Mouse (Mus musculus) lung, embryonic 16.5 days (tissue): ENCODE measurements at regions not wholly inside any gene's neighbourhood (a gene's known extent, or its start where the extent isn't known, plus 50 kb on each side); places are given as distances from the start of the nearest gene placed in this dataset.
A peak's percentile ranks its signal among the peaks of the same experiment; 100 is the strongest.

ENCODE experiments used
- ATAC-seq: fragments of 200-750 bp; cut with Nextera tagmentation; 2 replicates; pipeline ENCODE4 v1.8.0; 2017; ENCODE audit warnings: low read depth, mild to moderate bottlenecking, moderate library complexity
- H3K27ac ChIP-seq: fragments of 300-500 bp; sonication (generic); 2 replicates; pipeline ENCODE4 v1.5.1; 2014; ENCODE audit warnings: mild to moderate bottlenecking, control low read depth, low read length
- H3K27me3 ChIP-seq: fragments of 300-500 bp; sonication (generic); 2 replicates; pipeline ENCODE4 v1.6.1; 2014; ENCODE audit warnings: low read depth, low read length, mixed read lengths; ENCODE audit not compliant: control insufficient read depth, insufficient read depth
- H3K36me3 ChIP-seq: fragments of 300-500 bp; sonication (generic); 2 replicates; pipeline ENCODE4 v1.6.1; 2014; ENCODE audit warnings: low read length; ENCODE audit not compliant: control insufficient read depth, insufficient read depth
- H3K4me1 ChIP-seq: fragments of 300-500 bp; sonication (generic); replicated peaks from 2 replicates; pipeline ENCODE4 v1.6.1; 2014; ENCODE audit warnings: low read length, mixed read lengths; ENCODE audit not compliant: control insufficient read depth, insufficient read depth
- H3K4me2 ChIP-seq: fragments of 300-500 bp; sonication (generic); 2 replicates; pipeline ENCODE4 v1.6.1; 2014; ENCODE audit warnings: low read depth, low read length, control low read depth
- H3K4me3 ChIP-seq: fragments of 300-500 bp; sonication (generic); 2 replicates; pipeline ENCODE4 v1.5.1; 2014; ENCODE audit warnings: mild to moderate bottlenecking, low read length, control low read depth
- H3K9ac ChIP-seq: fragments of 300-500 bp; sonication (generic); 2 replicates; pipeline ENCODE4 v1.6.1; 2014; ENCODE audit warnings: low read length, control low read depth
- H3K9me3 ChIP-seq: fragments of 300-500 bp; sonication (generic); 2 replicates; pipeline ENCODE4 v1.6.1; 2016; ENCODE audit warnings: low read length; ENCODE audit not compliant: control insufficient read depth
- WGBS: fragments of 180-500 bp; shearing (Covaris S2); extraction: QIAGEN DNeasy Blood & Tissue Kit; methylation state at CpG from one replicate; pipeline ENCODE4 v1.1.7; 2014; 5-methylcytosine and 5-hydroxymethylcytosine counted together

GRCm38 (mm10) chr16:73404099-73404498 lies 1007.5 kb downstream of the Robo2 start:
- H3K9ac ChIP-seq: no peak overlapping the region
- H3K36me3 ChIP-seq: no peaks in the 10 kb centered on the region
- 65% methylated on average over 3 of the region's 3 CpGs for WGBS
- no peak overlapping the region for H3K27ac ChIP-seq
- H3K4me3 ChIP-seq: no peak overlapping the region
- no peaks in the 10 kb centered on the region for H3K4me1 ChIP-seq
- no peak for ATAC-seq
- H3K9me3 ChIP-seq: no peaks in the 10 kb centered on the region
- no peak overlapping the region for H3K4me2 ChIP-seq
- H3K27me3 ChIP-seq: no peaks in the 10 kb centered on the region

DNA sequence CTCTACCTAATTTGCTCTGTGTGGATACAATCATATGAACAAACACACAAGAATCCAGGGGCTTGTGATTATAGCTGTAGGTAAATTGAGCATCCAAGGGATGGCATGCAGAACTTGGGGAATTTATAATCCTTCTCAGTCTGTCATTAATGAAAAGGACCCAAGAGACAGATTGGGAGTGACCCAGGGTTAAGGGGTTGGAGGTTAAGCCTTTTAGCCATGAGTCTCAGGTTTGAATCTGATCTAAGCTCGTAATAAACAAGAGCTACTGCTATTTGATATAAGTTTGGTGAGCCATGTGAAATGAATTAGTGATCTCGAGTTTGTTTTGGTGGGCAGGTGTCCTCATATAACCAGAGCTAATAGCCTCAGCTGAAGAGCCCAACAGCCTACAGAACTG lies 1032.6 kb downstream of the Robo2 start:
- no peaks in the 10 kb centered on the region for H3K36me3 ChIP-seq
- WGBS: 63% methylated on average over 2 of the region's 2 CpGs

DNA sequence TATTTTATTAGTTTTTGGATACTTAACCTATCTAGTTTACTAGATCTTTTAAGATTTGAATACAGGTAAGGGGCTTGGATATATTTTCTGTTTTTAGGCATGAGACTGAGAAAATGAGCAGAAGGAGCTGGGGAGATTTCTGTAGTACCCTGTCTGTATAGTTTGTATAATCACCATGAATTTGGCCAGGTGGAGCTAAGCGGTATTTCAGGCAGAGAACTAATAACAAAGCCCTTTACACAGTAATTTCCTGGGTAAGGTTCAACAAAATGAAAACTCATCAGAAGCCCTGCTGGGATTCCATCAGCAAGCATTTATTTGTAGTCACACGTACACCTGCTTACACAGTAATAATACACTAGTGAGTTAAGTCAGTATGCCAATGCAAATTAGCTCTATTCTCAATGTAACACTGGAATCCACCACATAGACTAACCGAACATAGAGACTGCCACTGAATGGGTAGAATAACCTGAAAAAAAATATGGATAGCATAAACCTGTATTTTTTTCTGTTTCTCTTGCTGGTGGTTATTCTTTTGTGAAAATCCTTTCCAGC lies 1036.9 kb downstream of the Robo2 start:
- no peaks in the 10 kb centered on the region for H3K9me3 ChIP-seq

More for the DNA sequence above, 1032.6 kb downstream of the Robo2 start:
- Histone ChIP-seq H3K4me2 (no peak overlapping the region), H3K27ac (no peak overlapping the region), H3K4me1 (no peaks in the 10 kb centered on the region), H3K4me3 (no peak overlapping the region), H3K27me3 (no peaks in the 10 kb centered on the region), H3K9me3 (no peaks in the 10 kb centered on the region), H3K9ac (no peak overlapping the region)
- no peak for ATAC-seq

GRCm38 (mm10) chr16:73368607-73369233 lies 1042.9 kb downstream of the Robo2 start:
- H3K27ac ChIP-seq: no peak overlapping the region
- no peaks in the 10 kb centered on the region for H3K36me3 ChIP-seq
- H3K4me3 ChIP-seq: no peak overlapping the region
- no peak overlapping the region for H3K4me2 ChIP-seq
- no peaks in the 10 kb centered on the region for H3K27me3 ChIP-seq
- WGBS: 48% methylated on average over 10 of the region's 10 CpGs
- no peak overlapping the region for H3K9ac ChIP-seq
- H3K9me3 ChIP-seq: no peaks in the 10 kb centered on the region
- H3K4me1 ChIP-seq: 0 out of 2 replicates have a peak, but pooled peaks cover 2% of the 10 kb centered on the region
- ATAC-seq: no peak

More for the DNA sequence above, 1036.9 kb downstream of the Robo2 start:
- H3K4me2 ChIP-seq: no peak overlapping the region
- no peak overlapping the region for H3K4me3 ChIP-seq
- WGBS: 81% methylated on average over 3 of the region's 3 CpGs
- no peak for ATAC-seq
- H3K4me1 ChIP-seq: no peaks in the 10 kb centered on the region
- H3K27me3 ChIP-seq: no peaks in the 10 kb centered on the region
- H3K27ac ChIP-seq: no peak overlapping the region
- H3K36me3 ChIP-seq: no peaks in the 10 kb centered on the region
- H3K9ac ChIP-seq: no peak overlapping the region

GRCm38 (mm10) chr16:73367926-73368325 lies 1043.7 kb downstream of the Robo2 start:
- Histone ChIP-seq H3K4me1 (0 out of 2 replicates have a peak, but pooled peaks cover 2% of the 10 kb centered on the region), H3K27ac (no peak overlapping the region), H3K27me3 (no peaks in the 10 kb centered on the region), H3K9me3 (no peaks in the 10 kb centered on the region), H3K4me2 (peak overlapping the region; percentile 44), H3K36me3 (no peaks in the 10 kb centered on the region), H3K9ac (no peak overlapping the region), H3K4me3 (no peak overlapping the region; the same call in 1 of the 2 replicates)
- no peak for ATAC-seq
- WGBS: 49% methylated on average over 5 of the region's 5 CpGs

GRCm38 (mm10) chr16:73367226-73367840 lies 1044.3 kb downstream of the Robo2 start:
- Histone ChIP-seq H3K4me2 (peak overlapping the region; percentile 44), H3K4me3 (peak overlapping the region; percentile 22; the same call in 1 of the 2 replicates)

DNA sequence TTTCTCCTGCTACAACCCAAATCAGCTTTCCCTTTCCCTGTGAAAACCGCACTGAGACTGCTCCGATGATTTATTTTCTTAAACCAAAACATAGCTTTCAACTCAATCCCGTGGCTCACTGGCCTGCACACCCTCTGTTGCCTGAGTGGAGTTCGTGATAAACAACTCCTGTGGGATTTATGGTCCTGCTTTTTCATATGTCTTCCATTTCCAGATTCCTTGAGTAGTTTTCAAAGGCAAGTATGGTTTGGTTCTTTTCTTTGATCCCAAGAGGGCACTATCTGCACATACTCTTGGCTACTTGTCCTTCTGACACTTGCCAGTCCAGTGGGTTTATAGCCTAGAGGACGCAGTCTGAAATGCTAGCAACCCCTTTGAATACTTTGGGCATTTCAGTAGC lies 1042.6 kb downstream of the Robo1 start:
- Histone ChIP-seq H3K4me3 (no peak overlapping the region), H3K4me1 (no peaks in the 10 kb centered on the region), H3K9ac (no peak overlapping the region), H3K36me3 (no peaks in the 10 kb centered on the region), H3K27me3 (no peaks in the 10 kb centered on the region), H3K4me2 (no peak overlapping the region), H3K9me3 (no peaks in the 10 kb centered on the region), H3K27ac (no peak overlapping the region)
- ATAC-seq: no peak
- 47% methylated on average over 5 of the region's 5 CpGs for WGBS

More at GRCm38 (mm10) chr16:73367226-73367840, 1044.3 kb downstream of the Robo2 start:
- Histone ChIP-seq H3K9ac (no peak overlapping the region), H3K36me3 (no peaks in the 10 kb centered on the region), H3K27me3 (no peaks in the 10 kb centered on the region), H3K27ac (no peak overlapping the region), H3K9me3 (no peaks in the 10 kb centered on the region), H3K4me1 (0 out of 2 replicates have a peak, but pooled peaks cover 2% of the 10 kb centered on the region)
- WGBS: 51% methylated on average over 17 of the region's 17 CpGs
- ATAC-seq: peak; percentile 26; the same call in 1 of the 2 replicates

- Histone ChIP-seq H3K36me3 (no peaks in the 10 kb centered on the region), H3K4me1 (no peaks in the 10 kb centered on the region), H3K27ac (no peak overlapping the region), H3K4me2 (no peak overlapping the region), H3K4me3 (no peak overlapping the region), H3K27me3 (no peaks in the 10 kb centered on the region), H3K9ac (no peak overlapping the region), H3K9me3 (no peaks in the 10 kb centered on the region)
- ATAC-seq: no peak
- WGBS: 78% methylated on average over 1 of the region's 1 CpGs
These were observed 1035.8 kb downstream of the Robo1 start for GRCm38 (mm10) chr16:73343941-73344340.

DNA sequence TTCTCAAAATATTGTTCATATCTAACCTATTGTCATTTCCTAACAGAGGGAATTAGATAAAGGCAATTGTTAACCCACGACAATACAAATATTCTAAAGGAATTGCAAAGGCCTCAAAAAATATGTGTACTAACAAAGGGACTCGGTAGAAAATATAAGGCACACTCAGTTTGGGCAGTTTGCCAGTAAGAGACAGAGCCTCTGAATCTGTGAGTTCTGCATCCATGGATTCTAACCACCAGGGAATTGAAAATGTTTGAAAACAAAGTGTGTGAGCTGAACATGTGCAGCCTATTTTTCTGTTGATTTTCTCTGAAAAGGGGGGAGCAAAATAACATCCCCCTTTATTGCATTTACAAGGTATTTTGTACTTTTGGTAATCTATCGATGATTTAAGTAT lies 1035.4 kb downstream of the Robo1 start:
- H3K9me3 ChIP-seq: no peaks in the 10 kb centered on the region

More for the DNA sequence above, 1035.4 kb downstream of the Robo1 start:
- H3K4me2 ChIP-seq: no peak overlapping the region
- no peak overlapping the region for H3K27ac ChIP-seq
- H3K36me3 ChIP-seq: no peaks in the 10 kb centered on the region
- H3K27me3 ChIP-seq: no peaks in the 10 kb centered on the region
- WGBS: 54% methylated on average over 3 of the region's 3 CpGs
- no peaks in the 10 kb centered on the region for H3K4me1 ChIP-seq
- H3K4me3 ChIP-seq: no peak overlapping the region
- no peak for ATAC-seq
- no peak overlapping the region for H3K9ac ChIP-seq
